Mouse (Mus musculus) embryonic facial prominence, embryonic 10.5 days (tissue): Measurements from ENCODE around the gene Mthfsl. TPM values are rescaled to one million over a fixed set of nuclear protein-coding genes. Genes with fewer than 3 reads are reported as not detected.
"Not testable (repeated sequence)": the region's sequence is repeated elsewhere in the genome, so short reads cannot be mapped to it uniquely, and the experiment has no call there.

ENCODE experiments used
- DNase-seq: peaks from one replicate; pipeline ENCODE4 v3.0.0-alpha.2; 2017; ENCODE audit warnings: low spot score
- H3K27ac ChIP-seq: fragments of 300-500 bp; sonication (generic); replicated peaks from 2 replicates; pipeline ENCODE4 v1.5.1; 2016; ENCODE audit warnings: mild to moderate bottlenecking
- H3K27me3 ChIP-seq: fragments of 300-500 bp; sonication (generic); replicated peaks from 2 replicates; pipeline ENCODE4 v1.6.1; 2016; ENCODE audit warnings: low read depth, mild to moderate bottlenecking; ENCODE audit not compliant: poor library complexity, severe bottlenecking
- H3K36me3 ChIP-seq: fragments of 300-500 bp; sonication (generic); replicated peaks from 2 replicates; pipeline ENCODE4 v1.6.1; 2016; ENCODE audit warnings: mild to moderate bottlenecking, moderate library complexity
- H3K4me1 ChIP-seq: fragments of 300-500 bp; sonication (generic); 2 replicates; pipeline ENCODE4 v1.6.1; 2016
- H3K4me3 ChIP-seq: fragments of 300-500 bp; sonication (generic); 2 replicates; pipeline ENCODE4 v1.5.1; 2016; ENCODE audit warnings: mild to moderate bottlenecking, moderate library complexity
- H3K9me3 ChIP-seq: fragments of 300-500 bp; sonication (generic); 2 replicates; pipeline ENCODE4 v1.6.1; 2016; ENCODE audit warnings: mild to moderate bottlenecking
- WGBS: fragments of 180-500 bp; shearing (Covaris S2); methylation state at CpG from one replicate; pipeline ENCODE4 v1.1.7; 2016; 5-methylcytosine and 5-hydroxymethylcytosine counted together
- polyA plus RNA-seq: library from polyadenylated mRNA; unstranded; fragments of >200 nt; fragmentation: Nextera tagmentation; extraction: Ambion mirVana; gene quantifications from 2 replicates; pipeline ENCODE4 v1.2.1, GENCODE M21; 2016

Gene Mthfsl
- polyA plus RNA-seq = 30.9 and 31.4 TPM in 2 replicates

DNA sequence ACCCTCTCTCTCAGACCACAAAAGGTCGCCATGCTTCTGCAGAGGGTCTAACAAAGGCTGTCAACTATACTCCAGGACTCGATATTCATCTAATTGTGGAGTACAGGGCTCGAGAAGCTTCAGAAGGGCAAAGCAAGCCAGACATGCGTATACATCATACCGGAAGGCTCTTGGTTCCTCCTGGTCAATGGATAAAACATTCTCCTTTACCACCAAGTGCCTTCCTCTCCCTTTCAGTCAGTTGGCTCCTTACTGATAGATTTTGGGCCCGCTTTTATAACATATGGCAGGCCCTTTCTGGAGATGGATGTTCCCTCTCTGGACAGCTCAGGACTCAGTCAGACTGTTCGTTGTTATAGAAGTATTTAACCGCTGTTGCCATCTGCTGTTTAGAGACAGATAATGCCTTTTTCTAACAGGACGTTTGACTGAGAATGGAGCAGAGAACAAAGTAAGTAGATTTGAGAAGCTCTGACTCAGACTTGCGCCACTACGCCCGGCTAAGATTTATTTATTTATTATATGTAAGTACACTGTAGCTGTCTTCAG is at the start of gene Mthfsl:
TSS of gene Mthfsl (minus strand) at position 308 of the 549 bp plus-strand sequence.
- H3K4me1 ChIP-seq, H3K9me3 ChIP-seq, H3K27me3 ChIP-seq, H3K36me3 ChIP-seq, DNase-seq: not testable (repeated sequence)
- peak within 1 kb of the TSS; percentile 83 for H3K27ac ChIP-seq
- H3K4me3 ChIP-seq = peak within 1 kb of the TSS; percentile 49
- 32% methylated on average over 11 of the region's 12 CpGs for WGBS

GRCm38 (mm10) chr9:88769470-88769869 is 49.4 kb upstream of the Mthfsl start:
- not testable (repeated sequence) for DNase-seq
- whole genome bisulfite sequencing = 88% methylated on average over 5 of the region's 5 CpGs

DNA sequence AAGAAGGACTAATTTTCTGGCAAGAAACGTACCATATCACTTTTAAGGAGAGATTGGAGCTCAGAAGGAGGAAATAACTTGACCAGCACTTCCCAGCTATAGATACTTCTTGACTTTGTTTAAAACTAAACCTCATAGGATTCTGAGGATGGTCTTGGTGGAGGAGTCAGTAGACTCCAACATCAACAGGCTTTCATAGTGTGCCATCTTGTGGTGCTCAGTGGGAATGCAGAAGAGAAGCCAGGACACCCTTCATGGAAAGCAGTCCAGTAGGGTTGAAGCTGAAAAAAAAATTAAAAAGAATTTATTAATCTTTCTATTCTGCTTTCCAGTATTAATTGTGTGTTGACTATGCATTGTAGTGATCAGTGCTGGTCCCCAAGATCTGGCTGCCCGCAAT is 26.6 kb upstream of the Mthfsl start:
- not testable (repeated sequence) for H3K27me3 ChIP-seq, H3K4me1 ChIP-seq, H3K36me3 ChIP-seq, H3K4me3 ChIP-seq, DNase-seq, H3K27ac ChIP-seq, H3K9me3 ChIP-seq
- 56% methylated on average over 1 of the region's 2 CpGs for WGBS

More at GRCm38 (mm10) chr9:88769470-88769869, 49.4 kb upstream of the Mthfsl start:
- H3K4me3 ChIP-seq, H3K27ac ChIP-seq, H3K4me1 ChIP-seq, H3K9me3 ChIP-seq, H3K27me3 ChIP-seq, H3K36me3 ChIP-seq: not testable (repeated sequence)

DNA sequence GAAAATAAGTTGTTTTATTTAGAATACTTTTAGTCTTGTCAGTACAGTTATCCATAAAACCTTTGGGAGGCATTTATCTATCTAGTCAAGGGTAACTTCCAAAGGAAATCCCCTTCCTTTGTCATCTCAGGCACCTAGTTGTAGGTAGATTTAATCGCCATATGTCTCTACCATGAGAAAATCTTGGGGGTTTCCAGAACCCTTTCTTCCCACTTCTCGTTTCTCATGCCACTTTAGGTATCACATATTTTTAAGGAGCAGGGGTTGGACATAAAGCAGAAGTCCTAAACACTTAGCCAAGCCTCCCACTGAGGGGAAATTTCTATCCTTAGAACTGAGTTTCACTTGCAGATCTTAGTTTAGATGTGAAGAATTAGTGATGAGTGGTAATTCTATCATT is 25.9 kb upstream of the Mthfsl start:
- H3K4me3 ChIP-seq, H3K36me3 ChIP-seq, DNase-seq, H3K27me3 ChIP-seq, H3K9me3 ChIP-seq, H3K4me1 ChIP-seq, H3K27ac ChIP-seq: not testable (repeated sequence)
- 86% methylated on average over 1 of the region's 2 CpGs for WGBS

GRCm38 (mm10) chr9:88735289-88735688 is 15.2 kb upstream of the Mthfsl start:
- H3K27me3 ChIP-seq, H3K4me3 ChIP-seq, H3K4me1 ChIP-seq, H3K9me3 ChIP-seq, H3K27ac ChIP-seq, DNase-seq, H3K36me3 ChIP-seq: not testable (repeated sequence)

DNA sequence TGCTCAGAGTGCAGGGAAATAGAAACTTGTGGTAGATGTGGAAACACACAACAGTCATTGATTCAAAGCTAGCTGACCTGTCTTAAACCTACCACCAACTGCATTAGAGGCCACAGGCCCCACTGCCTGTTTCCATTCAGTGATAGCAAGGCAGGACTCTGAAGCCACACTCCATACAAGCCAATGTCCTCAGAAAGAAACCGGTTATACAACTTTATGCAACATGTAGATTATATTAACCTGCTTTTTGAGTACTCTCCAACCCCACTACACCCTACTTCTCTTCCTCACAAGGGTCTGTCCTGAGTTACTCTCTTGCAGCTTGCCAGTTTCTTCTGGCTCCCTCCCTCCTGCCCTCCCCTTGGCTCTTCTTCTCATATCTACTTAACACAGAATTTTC is 13.1 kb upstream of the Mthfsl start:
- not testable (repeated sequence) for H3K27ac ChIP-seq, H3K36me3 ChIP-seq, DNase-seq, H3K4me3 ChIP-seq, H3K9me3 ChIP-seq, H3K4me1 ChIP-seq, H3K27me3 ChIP-seq
- WGBS = 77% methylated on average over 1 of the region's 1 CpGs

GRCm38 (mm10) chr9:88732334-88732733 is 12.2 kb upstream of the Mthfsl start:
- not testable (repeated sequence) for DNase-seq, H3K4me1 ChIP-seq, H3K27ac ChIP-seq, H3K36me3 ChIP-seq, H3K4me3 ChIP-seq, H3K9me3 ChIP-seq, H3K27me3 ChIP-seq
- 92% methylated on average over 2 of the region's 3 CpGs for WGBS

DNA sequence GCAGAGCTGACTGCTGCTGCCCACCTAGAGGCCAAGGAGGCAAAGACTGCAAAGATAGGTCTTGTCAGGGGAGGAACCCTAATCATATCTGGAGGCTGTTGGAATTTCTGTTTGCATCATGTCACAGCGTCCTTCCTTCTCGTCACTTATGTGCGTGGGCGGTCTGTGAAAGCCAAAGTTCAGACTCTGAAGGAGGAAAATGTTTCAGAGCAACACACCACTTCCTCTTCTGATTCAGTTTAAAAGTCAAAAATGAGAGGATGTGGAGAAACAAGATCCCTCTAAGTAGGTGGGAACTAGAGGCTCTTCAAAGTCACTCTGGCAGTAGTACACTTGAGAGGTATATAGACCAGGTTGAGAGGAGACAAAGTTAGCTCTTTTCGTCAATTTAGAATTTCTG is 11.6 kb upstream of the Mthfsl start, which contains the start of gene Bcl2a1d:
TSS of gene Bcl2a1d (minus strand) at position 187 of the 400 bp plus-strand sequence.
- 92% methylated on average over 5 of the region's 5 CpGs for WGBS
- H3K9me3 ChIP-seq, H3K4me3 ChIP-seq, H3K27me3 ChIP-seq, H3K4me1 ChIP-seq, H3K27ac ChIP-seq, H3K36me3 ChIP-seq, DNase-seq: not testable (repeated sequence)

DNA sequence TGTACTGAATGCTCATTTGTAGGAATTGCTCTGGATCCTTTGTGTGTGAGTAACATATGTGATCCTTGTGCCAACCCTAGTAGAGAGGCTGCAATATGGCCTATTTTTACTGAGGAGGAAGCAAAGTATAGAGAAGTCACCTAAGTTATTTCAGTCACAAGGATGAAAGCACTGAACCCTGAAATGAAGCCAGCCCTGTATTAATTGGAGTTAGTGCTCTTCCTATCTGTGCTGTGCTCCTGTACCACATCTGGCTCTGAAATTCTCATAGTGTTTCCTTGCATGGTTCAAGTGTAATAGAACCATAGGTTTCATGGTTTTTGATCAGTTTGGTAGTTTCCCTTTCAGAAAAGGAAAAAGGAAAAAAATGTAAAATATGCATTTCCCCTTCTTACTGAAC is 8.2 kb upstream of the Mthfsl start:
- DNase-seq, H3K4me3 ChIP-seq, H3K36me3 ChIP-seq, H3K4me1 ChIP-seq, H3K27me3 ChIP-seq, H3K9me3 ChIP-seq, H3K27ac ChIP-seq: not testable (repeated sequence)

- not testable (repeated sequence) for DNase-seq, H3K27ac ChIP-seq, H3K36me3 ChIP-seq, H3K27me3 ChIP-seq, H3K4me3 ChIP-seq, H3K9me3 ChIP-seq, H3K4me1 ChIP-seq
Observed at GRCm38 (mm10) chr9:88721628-88722027, 1.5 kb upstream of the Mthfsl start.

GRCm38 (mm10) chr9:88719073-88719921 is 799 bp downstream of the Mthfsl start:
- not testable (repeated sequence) for H3K9me3 ChIP-seq, H3K36me3 ChIP-seq, H3K4me1 ChIP-seq, H3K27me3 ChIP-seq, DNase-seq
- Histone ChIP-seq H3K4me3 (peak overlapping the region; percentile 49), H3K27ac (peak overlapping the region; percentile 83)
- 7% methylated on average over 21 of the region's 46 CpGs for WGBS

- not testable (repeated sequence) for H3K4me3 ChIP-seq, H3K4me1 ChIP-seq, H3K9me3 ChIP-seq, H3K27me3 ChIP-seq, DNase-seq, H3K27ac ChIP-seq, H3K36me3 ChIP-seq
- WGBS = 84% methylated on average over 5 of the region's 5 CpGs
Observed at GRCm38 (mm10) chr9:88718593-88718992, 1.5 kb downstream of the Mthfsl start.

DNA sequence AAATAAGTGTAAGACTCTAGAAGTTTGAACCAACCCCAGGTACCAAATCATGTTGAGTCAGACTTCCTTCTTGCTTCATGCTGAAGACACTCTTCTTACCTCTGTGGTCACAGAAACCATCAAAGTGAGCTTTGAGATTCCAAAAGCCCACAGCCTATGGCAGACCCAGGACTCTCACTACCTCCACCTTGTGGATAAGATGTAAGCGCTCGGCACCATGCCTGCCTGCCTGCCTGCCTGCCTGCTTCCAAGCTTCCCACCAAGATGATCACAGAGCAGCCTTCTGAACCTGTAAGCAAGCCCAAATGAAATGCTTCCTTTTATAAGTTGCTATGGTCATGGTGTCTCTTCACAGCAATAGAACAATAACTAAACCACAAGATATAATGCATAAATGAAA is 2.0 kb downstream of the Mthfsl start:
- peak; percentile 42 for DNase-seq

More for the DNA sequence above, 2.0 kb downstream of the Mthfsl start:
- H3K27ac ChIP-seq, H3K27me3 ChIP-seq, H3K9me3 ChIP-seq, H3K4me1 ChIP-seq, H3K4me3 ChIP-seq, H3K36me3 ChIP-seq: not testable (repeated sequence)
- 18% methylated on average over 2 of the region's 2 CpGs for WGBS
